Mouse (Mus musculus) macrophage (primary cell): ENCODE results near the gene Rwdd2a. TPM values are rescaled to one million over a fixed set of nuclear protein-coding genes. Genes with fewer than 3 reads are reported as not detected.

ENCODE experiments used
- H3K27ac ChIP-seq: fragments of 350-480 bp; formaldehyde crosslinking; 2 replicates; pipeline ENCODE4 v1.9.0; 2021
- H3K36me3 ChIP-seq: fragments of 350-480 bp; formaldehyde crosslinking; 2 replicates; pipeline ENCODE4 v1.9.0; 2021; ENCODE audit errors: inconsistent target
- H3K4me3 ChIP-seq: fragments of 350-480 bp; formaldehyde crosslinking; 2 replicates; pipeline ENCODE4 v1.9.0; 2021; ENCODE audit errors: inconsistent target
- H3K79me2 ChIP-seq: fragments of 350-480 bp; formaldehyde crosslinking; 2 replicates; pipeline ENCODE4 v1.9.0; 2021; ENCODE audit errors: inconsistent target
- WGBS: methylation state at CpG from one replicate; pipeline ENCODE4 v1.1.7; 2026; ENCODE audit warnings: inconsistent platforms; ENCODE audit not compliant: missing documents; 5-methylcytosine and 5-hydroxymethylcytosine counted together
- polyA plus RNA-seq: library from polyadenylated mRNA; stranded (reverse); fragments of 250-400 nt; gene quantifications from 3 replicates; pipeline ENCODE4 v1.2.4, GENCODE M21; 2018; ENCODE audit warnings: inconsistent platforms
- total RNA-seq, 78 experiments: library from RNA; depleted of rRNA; stranded (reverse); fragments of 250-400 nt; gene quantifications; 1 replicate in 9 of 78; 2 replicates in 24 of 78; 3 replicates in 43 of 78; 4 replicates in 2 of 78; pipeline ENCODE4 v1.2.4; 2018; ENCODE audit warnings: inconsistent platforms in 56 of 78

Rwdd2a gene
- total RNA-seq (2018; cell fraction: chromatin; rRNA removed) = 1 to 10 TPM in 2 of 26 experiments, under 1 TPM in 4, not detected in 20; 0.45 to 1.1 (median 0.81) TPM
- 1 to 10 TPM in 25 of 26 experiments, under 1 TPM in 1; 0.85 to 3.5 (median 1.9) TPM for total RNA-seq (2018; cell fraction: cytosol; rRNA removed)
- total RNA-seq (2018; cell fraction: nucleus; rRNA removed) = 1 to 10 TPM in 12 of 26 experiments, under 1 TPM in 8, not detected in 6; 0.35 to 4.2 (median 1.1) TPM
- 1.8 to 3.6 TPM (median 3.1 TPM) in 3 replicates for polyA plus RNA-seq

- Histone ChIP-seq H3K36me3 (peaks cover 15% of the 10 kb centered on the region; the same call in 1 of the 2 replicates), H3K4me3 (peak within 1 kb of the TSS; percentile 62), H3K79me2 (no peaks in the 10 kb centered on the region; the same call in 1 of the 2 replicates), H3K27ac (no peak within 1 kb of the TSS)
- under 1% methylated on average over 54 of the region's 59 CpGs for WGBS
These were observed at the start of gene Rwdd2a, which contains the start of gene Pgm3 for GRCm38 (mm10) chr9:86571540-86572135. Gene Rwdd2a, plus strand, starts transcription at chr9:86571991. Gene Pgm3, minus strand, starts transcription at chr9:86571842.

- H3K4me3 ChIP-seq = no peak overlapping the region
- H3K79me2 ChIP-seq = no peaks in the 10 kb centered on the region
- H3K27ac ChIP-seq = no peak overlapping the region
- H3K36me3 ChIP-seq = peaks cover 32% of the 10 kb centered on the region
These were observed 49.5 kb upstream of the Rwdd2a start for GRCm38 (mm10) chr9:86522335-86522734.

- H3K36me3 ChIP-seq = peaks cover 27% of the 10 kb centered on the region; the same call in 1 of the 2 replicates
- H3K4me3 ChIP-seq = no peak overlapping the region
- WGBS = 92% methylated on average over 2 of the region's 2 CpGs
- no peak overlapping the region for H3K27ac ChIP-seq
- H3K79me2 ChIP-seq = no peaks in the 10 kb centered on the region
These were observed 46.2 kb upstream of the Rwdd2a start for GRCm38 (mm10) chr9:86525600-86525999.

- H3K36me3 ChIP-seq = peaks cover 12% of the 10 kb centered on the region; the same call in 1 of the 2 replicates
- 96% methylated on average over 5 of the region's 5 CpGs for WGBS
- no peak overlapping the region for H3K27ac ChIP-seq
- H3K79me2 ChIP-seq = no peaks in the 10 kb centered on the region
- no peak overlapping the region for H3K4me3 ChIP-seq
These were observed 37.7 kb upstream of the Rwdd2a start for GRCm38 (mm10) chr9:86534071-86534470.

- Histone ChIP-seq H3K79me2 (no peaks in the 10 kb centered on the region), H3K36me3 (peaks cover 27% of the 10 kb centered on the region), H3K27ac (no peak overlapping the region), H3K4me3 (no peak overlapping the region)
- WGBS = 86% methylated on average over 3 of the region's 3 CpGs
These were observed 28.3 kb upstream of the Rwdd2a start for GRCm38 (mm10) chr9:86543451-86543850.

- peaks cover 35% of the 10 kb centered on the region for H3K36me3 ChIP-seq
- H3K79me2 ChIP-seq = no peaks in the 10 kb centered on the region
- peak overlapping the region; percentile 17; the same call in 1 of the 2 replicates for H3K27ac ChIP-seq
- 0% methylated on average over 1 of the region's 1 CpGs for WGBS
- no peak overlapping the region for H3K4me3 ChIP-seq
These were observed 27.2 kb upstream of the Rwdd2a start for GRCm38 (mm10) chr9:86544559-86544958.

- H3K4me3 ChIP-seq = no peak overlapping the region
- 95% methylated on average over 5 of the region's 5 CpGs for WGBS
- H3K27ac ChIP-seq = no peak overlapping the region
- no peaks in the 10 kb centered on the region for H3K79me2 ChIP-seq
- peaks cover 61% of the 10 kb centered on the region for H3K36me3 ChIP-seq
These were observed 22.1 kb upstream of the Rwdd2a start for GRCm38 (mm10) chr9:86549637-86550162.

- H3K36me3 ChIP-seq = peaks cover 72% of the 10 kb centered on the region
These were observed 21.1 kb upstream of the Rwdd2a start for GRCm38 (mm10) chr9:86550717-86551116.

GRCm38 (mm10) chr9:86553886-86554285 lies 17.9 kb upstream of the Rwdd2a start:
- WGBS = 91% methylated on average over 9 of the region's 9 CpGs
- Histone ChIP-seq H3K27ac (no peak overlapping the region), H3K4me3 (no peak overlapping the region), H3K79me2 (no peaks in the 10 kb centered on the region), H3K36me3 (peaks cover 71% of the 10 kb centered on the region)

More at GRCm38 (mm10) chr9:86550717-86551116, 21.1 kb upstream of the Rwdd2a start:
- Histone ChIP-seq H3K4me3 (no peak overlapping the region), H3K27ac (no peak overlapping the region), H3K79me2 (no peaks in the 10 kb centered on the region)
- 96% methylated on average over 3 of the region's 3 CpGs for WGBS

GRCm38 (mm10) chr9:86554641-86555040 lies 17.1 kb upstream of the Rwdd2a start:
- 98% methylated on average over 4 of the region's 4 CpGs for WGBS
- Histone ChIP-seq H3K79me2 (no peaks in the 10 kb centered on the region), H3K27ac (no peak overlapping the region), H3K36me3 (peaks cover 69% of the 10 kb centered on the region), H3K4me3 (no peak overlapping the region)

GRCm38 (mm10) chr9:86560543-86560942 lies 11.2 kb upstream of the Rwdd2a start:
- H3K36me3 ChIP-seq = peaks cover 52% of the 10 kb centered on the region
- no peak overlapping the region for H3K4me3 ChIP-seq
- 82% methylated on average over 3 of the region's 3 CpGs for WGBS
- no peaks in the 10 kb centered on the region for H3K79me2 ChIP-seq
- no peak overlapping the region for H3K27ac ChIP-seq

- no peaks in the 10 kb centered on the region; the same call in 1 of the 2 replicates for H3K79me2 ChIP-seq
- peaks cover 26% of the 10 kb centered on the region for H3K36me3 ChIP-seq
- 90% methylated on average over 3 of the region's 3 CpGs for WGBS
These were observed 2.4 kb upstream of the Rwdd2a start for GRCm38 (mm10) chr9:86569314-86569910.

GRCm38 (mm10) chr9:86570261-86570890 lies 1.4 kb upstream of the Rwdd2a start:
- 91% methylated on average over 10 of the region's 10 CpGs for WGBS
- Histone ChIP-seq H3K79me2 (no peaks in the 10 kb centered on the region; the same call in 1 of the 2 replicates), H3K36me3 (peaks cover 17% of the 10 kb centered on the region; the same call in 1 of the 2 replicates), H3K4me3 (peak overlapping the region; percentile 62; the same call in 1 of the 2 replicates), H3K27ac (no peak overlapping the region)

More at GRCm38 (mm10) chr9:86569314-86569910, 2.4 kb upstream of the Rwdd2a start:
- H3K4me3 ChIP-seq = no peak overlapping the region
- no peak overlapping the region for H3K27ac ChIP-seq

- Histone ChIP-seq H3K4me3 (peak overlapping the region; percentile 62), H3K36me3 (peaks cover 16% of the 10 kb centered on the region; the same call in 1 of the 2 replicates), H3K79me2 (no peaks in the 10 kb centered on the region; the same call in 1 of the 2 replicates), H3K27ac (no peak overlapping the region)
- 29% methylated on average over 8 of the region's 8 CpGs for WGBS
These were observed 845 bp upstream of the Rwdd2a start for GRCm38 (mm10) chr9:86570946-86571345.
